ENCODE assay signal across 12 mouse cellular contexts in genomic region chr5:13527037-13527464, GRCm38 (mm10).
DNase-seq lines count a peak whose midpoint lies in the region; ATAC-seq and TF ChIP-seq lines count a peak whose summit lies in the region.
"Had no signal": no experiment of that assay in that cellular context is flagged by ENCODE, and none has a peak within 500 bp of the region (broad histone marks: within the 10 kb centered on the region; RNA-seq: fewer than 3 reads in every experiment).

No protein-coding gene starts in this region.

- H3K4me1 ChIP-seq in stomach, postnatal 0 days (replicated peaks; ENCODE audit: control insufficient read depth, insufficient read depth): no peaks in the 10 kb centered on the region
- H3K4me1 ChIP-seq: stomach, embryonic 15.5 days had no signal

- no peak for TF ChIP-seq CTCF in stomach, postnatal 0 days (IDR thresholded peaks at IDR 0.05; ENCODE audit: low read depth)

- no peak overlapping the region for H3K4me2 ChIP-seq in stomach, postnatal 0 days (replicated peaks; ENCODE audit: low read depth)
- H3K4me2 ChIP-seq: stomach, embryonic 15.5 days had no signal

- no peaks in the 10 kb centered on the region for H3K9me3 ChIP-seq in stomach, postnatal 0 days (ENCODE audit: control insufficient read depth, low read length)
- H3K9me3 ChIP-seq: stomach, embryonic 15.5 days had no signal

- WGBS in stomach, postnatal 0 days: 27% methylated on average over 7 of the region's 7 CpGs

- H3K27me3 ChIP-seq in stomach, postnatal 0 days (ENCODE audit: control insufficient read depth, insufficient read depth, low read length): no peaks in the 10 kb centered on the region
- H3K27me3 ChIP-seq: stomach, embryonic 15.5 days had no signal

- H3K36me3 ChIP-seq in stomach, postnatal 0 days (ENCODE audit: control insufficient read depth, insufficient read depth, low read length): no peaks in the 10 kb centered on the region
- H3K36me3 ChIP-seq: stomach, embryonic 15.5 days had no signal

- no peak overlapping the region for H3K9ac ChIP-seq in stomach, postnatal 0 days (ENCODE audit: low read length)
- H3K9ac ChIP-seq: stomach, embryonic 15.5 days had no signal

- peak; percentile 80 for ATAC-seq in frontal cortex, adult (ENCODE audit: low TSS enrichment)
- ATAC-seq in hematopoietic stem cell, adult 5-6 weeks (replicated peaks in 1 of 2; ENCODE audit: insufficient read depth in 1 of 2, low FRiP score in 2 of 2, low TSS enrichment in 1 of 2, low read depth in 1 of 2, poor library complexity in 2 of 2, severe bottlenecking in 2 of 2): peak; percentile 91 to 95
- ATAC-seq in stomach, postnatal 0 days (ENCODE audit: low FRiP score, low TSS enrichment): no peak

- no peak overlapping the region for H3K27ac ChIP-seq in stomach, postnatal 0 days (replicated peaks)
- H3K27ac ChIP-seq: stomach, embryonic 15.5 days had no signal

- H3K4me3 ChIP-seq in stomach, postnatal 0 days (ENCODE audit: low read depth, low read length): no peak overlapping the region
- H3K4me3 ChIP-seq: erythroblast, embryonic 14.5 days; stomach, embryonic 15.5 days had no signal

- no peak for DNase-seq in frontal cortex, postnatal 25 days (ENCODE audit: low spot score in 2 of 2)
- peak; percentile 94 for DNase-seq in 3T3-L1 (ENCODE audit: low read depth, low spot score)
- peak; percentile 43 for DNase-seq in embryo, embryonic 9.5 days (ENCODE audit: extremely low spot score)
- no peak for DNase-seq in spleen, adult 18-20 months
- no peak for DNase-seq in stomach, postnatal 0 days (ENCODE audit: low spot score)
- no peak for DNase-seq in urinary bladder, postnatal 14 days (ENCODE audit: low spot score)
- DNase-seq: kidney, adult 9 months; liver had no signal

- no peak for TF ChIP-seq EP300 in stomach, postnatal 0 days (optimal IDR thresholded peaks at IDR 0.05)

Comparison
In these comparisons a context has a peak if more than half of its experiments do, and no peak if none do; other contexts are left out.
1. DNase-seq: peak in 3T3-L1 (single experiment) and embryo, embryonic 9.5 days (single experiment); none in frontal cortex, postnatal 25 days (0 of 2), spleen, adult 18-20 months (0 of 2), stomach, postnatal 0 days (single experiment) and urinary bladder, postnatal 14 days (single experiment).